Mouse (Mus musculus): ENCODE data around the gene Ric3. TPM values are rescaled to one million over a fixed set of nuclear protein-coding genes. Genes with fewer than 3 reads are reported as not detected.
A peak's percentile ranks its signal among the peaks of the same experiment; 100 is the strongest.

The Ric3 gene
- polyA plus RNA-seq, 2 experiments: 0.31 to 0.62 TPM

- no peak for DNase-seq (ENCODE audit: low read depth in 3 of 3, low spot score in 3 of 3)
- Histone ChIP-seq H3K4me2 (ENCODE audit: low read depth) (no peak overlapping the region), H3K9ac (replicated peaks) (no peak overlapping the region), H3K9me3 (ENCODE audit: control insufficient read depth, low read length) (no peaks in the 10 kb centered on the region), H3K27me3 (ENCODE audit: control insufficient read depth, insufficient read depth, low read length) (peaks cover 21% of the 10 kb centered on the region), H3K4me3 (ENCODE audit: insufficient read depth in 1 of 2, low read depth in 2 of 2, low read length in 2 of 2) (no peak overlapping the region), H3K27ac (no peak overlapping the region), H3K4me1 (replicated peaks; ENCODE audit: control insufficient read depth in 2 of 2, insufficient read depth in 2 of 2, low read length in 1 of 2) (no peaks in the 10 kb centered on the region; a peak in 2 of 4 replicates), H3K36me3 (replicated peaks; ENCODE audit: control insufficient read depth, insufficient read depth, low read depth) (no peaks in the 10 kb centered on the region)
- 54% methylated on average over 4 of the region's 4 CpGs for WGBS (ENCODE audit: insufficient replicate concordance)
- TF ChIP-seq CTCF (IDR thresholded peaks at IDR 0.05; ENCODE audit: low read depth) (no peak), EP300 (IDR thresholded peaks at IDR 0.05; ENCODE audit: low read depth) (no peak)
- no peak for ATAC-seq (ENCODE audit: insufficient read depth)
These were observed 668 bp upstream of the Ric3 start for GRCm38 (mm10) chr7:109083813-109084184.

- H3K27me3 ChIP-seq (ENCODE audit: control insufficient read depth, insufficient read depth, low read length): peaks cover 21% of the 10 kb centered on the region
- H3K9ac ChIP-seq (replicated peaks): no peak overlapping the region
- H3K36me3 ChIP-seq (replicated peaks; ENCODE audit: control insufficient read depth, insufficient read depth, low read depth): no peaks in the 10 kb centered on the region
- H3K27ac ChIP-seq: no peak overlapping the region
- peak overlapping the region; percentile 48 for H3K4me2 ChIP-seq (ENCODE audit: low read depth)
- H3K4me1 ChIP-seq (replicated peaks; ENCODE audit: control insufficient read depth in 2 of 2, insufficient read depth in 2 of 2, low read length in 1 of 2): no peaks in the 10 kb centered on the region; a peak in 2 of 4 replicates
- DNase-seq (ENCODE audit: low read depth in 3 of 3, low spot score in 3 of 3) (peak in 2 of 3 experiments; percentile 2 to 7), ATAC-seq (ENCODE audit: insufficient read depth) (peak; percentile 15; the same call in 1 of the 2 replicates)
- TF ChIP-seq EP300 (IDR thresholded peaks at IDR 0.05; ENCODE audit: low read depth): no peak
- no peak for TF ChIP-seq CTCF (IDR thresholded peaks at IDR 0.05; ENCODE audit: low read depth)
- no peaks in the 10 kb centered on the region for H3K9me3 ChIP-seq (ENCODE audit: control insufficient read depth, low read length)
- peak overlapping the region; percentile 32 to 42 for H3K4me3 ChIP-seq (ENCODE audit: insufficient read depth in 1 of 2, low read depth in 2 of 2, low read length in 2 of 2)
- WGBS (ENCODE audit: insufficient replicate concordance): 15% methylated on average over 12 of the region's 12 CpGs
These were observed 640 bp downstream of the Ric3 start for GRCm38 (mm10) chr7:109082269-109083112.

- H3K4me3 ChIP-seq (ENCODE audit: insufficient read depth in 1 of 2, low read depth in 2 of 2, low read length in 2 of 2): no peak overlapping the region
- WGBS (ENCODE audit: insufficient replicate concordance): 52% methylated on average over 5 of the region's 5 CpGs
- no peak for DNase-seq (ENCODE audit: low read depth in 3 of 3, low spot score in 3 of 3)
- no peak for ATAC-seq (ENCODE audit: insufficient read depth)
- H3K27me3 ChIP-seq (ENCODE audit: control insufficient read depth, insufficient read depth, low read length): no peaks in the 10 kb centered on the region
- no peak overlapping the region for H3K4me2 ChIP-seq (ENCODE audit: low read depth)
- no peak overlapping the region for H3K27ac ChIP-seq
- no peaks in the 10 kb centered on the region for H3K4me1 ChIP-seq (replicated peaks; ENCODE audit: control insufficient read depth in 2 of 2, insufficient read depth in 2 of 2, low read length in 1 of 2)
- H3K9me3 ChIP-seq (ENCODE audit: control insufficient read depth, low read length): no peaks in the 10 kb centered on the region
- TF ChIP-seq EP300 (IDR thresholded peaks at IDR 0.05; ENCODE audit: low read depth): no peak
- no peak for TF ChIP-seq CTCF (IDR thresholded peaks at IDR 0.05; ENCODE audit: low read depth)
- H3K36me3 ChIP-seq (replicated peaks; ENCODE audit: control insufficient read depth, insufficient read depth, low read depth): no peaks in the 10 kb centered on the region
- no peak overlapping the region for H3K9ac ChIP-seq (replicated peaks)
These were observed 10.8 kb downstream of the Ric3 start for GRCm38 (mm10) chr7:109072326-109072725.

GRCm38 (mm10) chr7:109069641-109070040 lies 13.5 kb downstream of the Ric3 start:
- H3K4me2 ChIP-seq (ENCODE audit: low read depth): no peak overlapping the region
- H3K9me3 ChIP-seq (ENCODE audit: control insufficient read depth, low read length): no peaks in the 10 kb centered on the region
- no peak overlapping the region for H3K27ac ChIP-seq
- no peaks in the 10 kb centered on the region for H3K27me3 ChIP-seq (ENCODE audit: control insufficient read depth, insufficient read depth, low read length)
- DNase-seq (ENCODE audit: low read depth in 3 of 3, low spot score in 3 of 3) (no peak), ATAC-seq (ENCODE audit: insufficient read depth) (no peak)
- TF ChIP-seq CTCF (IDR thresholded peaks at IDR 0.05; ENCODE audit: low read depth) (no peak), EP300 (IDR thresholded peaks at IDR 0.05; ENCODE audit: low read depth) (no peak)
- WGBS (ENCODE audit: insufficient replicate concordance): 68% methylated on average over 4 of the region's 4 CpGs
- no peaks in the 10 kb centered on the region for H3K4me1 ChIP-seq (replicated peaks; ENCODE audit: control insufficient read depth in 2 of 2, insufficient read depth in 2 of 2, low read length in 1 of 2)
- no peaks in the 10 kb centered on the region for H3K36me3 ChIP-seq (replicated peaks; ENCODE audit: control insufficient read depth, insufficient read depth, low read depth)
- H3K4me3 ChIP-seq (ENCODE audit: insufficient read depth in 1 of 2, low read depth in 2 of 2, low read length in 2 of 2): no peak overlapping the region
- H3K9ac ChIP-seq (replicated peaks): no peak overlapping the region

- 60% methylated on average over 4 of the region's 4 CpGs for WGBS (ENCODE audit: insufficient replicate concordance)
- TF ChIP-seq CTCF (IDR thresholded peaks at IDR 0.05; ENCODE audit: low read depth): no peak
- no peaks in the 10 kb centered on the region; a peak in 1 of 4 replicates for H3K4me1 ChIP-seq (replicated peaks; ENCODE audit: control insufficient read depth in 2 of 2, insufficient read depth in 2 of 2, low read length in 1 of 2)
- H3K4me2 ChIP-seq (ENCODE audit: low read depth): no peak overlapping the region
- H3K27ac ChIP-seq: no peak overlapping the region
- ATAC-seq (ENCODE audit: insufficient read depth): no peak
- no peak overlapping the region for H3K4me3 ChIP-seq (ENCODE audit: insufficient read depth in 1 of 2, low read depth in 2 of 2, low read length in 2 of 2)
- no peak overlapping the region for H3K9ac ChIP-seq (replicated peaks)
- no peak for DNase-seq (ENCODE audit: low read depth in 3 of 3, low spot score in 3 of 3)
- H3K9me3 ChIP-seq (ENCODE audit: control insufficient read depth, low read length): no peaks in the 10 kb centered on the region
- H3K36me3 ChIP-seq (replicated peaks; ENCODE audit: control insufficient read depth, insufficient read depth, low read depth): no peaks in the 10 kb centered on the region
- no peaks in the 10 kb centered on the region for H3K27me3 ChIP-seq (ENCODE audit: control insufficient read depth, insufficient read depth, low read length)
These were observed 23.6 kb downstream of the Ric3 start for GRCm38 (mm10) chr7:109059536-109059935.

Data from liver, embryonic 14.5 days (tissue).